Mouse (Mus musculus): ENCODE measurements around the gene Pcbp3. TPM values are rescaled to one million over a fixed set of nuclear protein-coding genes. Genes with fewer than 3 reads are reported as not detected.
A peak's percentile ranks its signal among the peaks of the same experiment; 100 is the strongest.

Pcbp3 gene
- 39.3 and 40.5 TPM in 2 replicates for polyA plus RNA-seq (2015; fragmentation: Nextera tagmentation; extraction: Ambion mirVana)

GRCm38 (mm10) chr10:76961790-76962489 lies at the start of gene Pcbp3:
Pcbp3 (minus strand) TSS chr10:76961887.
- H3K9ac ChIP-seq = peak within 1 kb of the TSS; percentile 58
- H3K27ac ChIP-seq = peak within 1 kb of the TSS; percentile 51
- peak; percentile 97 for ATAC-seq (ENCODE audit: insufficient read depth, low FRiP score, low read depth)
- 2% methylated on average over 62 of the region's 62 CpGs for WGBS
- H3K9me3 ChIP-seq = no peaks in the 10 kb centered on the region
- H3K36me3 ChIP-seq = no peaks in the 10 kb centered on the region
- no peaks in the 10 kb centered on the region for H3K27me3 ChIP-seq (replicated peaks)
- peak within 1 kb of the TSS; percentile 69 for H3K4me3 ChIP-seq (replicated peaks)
- peak within 1 kb of the TSS; percentile 99 for H3K4me2 ChIP-seq
- peaks cover 27% of the 10 kb centered on the region for H3K4me1 ChIP-seq

DNA sequence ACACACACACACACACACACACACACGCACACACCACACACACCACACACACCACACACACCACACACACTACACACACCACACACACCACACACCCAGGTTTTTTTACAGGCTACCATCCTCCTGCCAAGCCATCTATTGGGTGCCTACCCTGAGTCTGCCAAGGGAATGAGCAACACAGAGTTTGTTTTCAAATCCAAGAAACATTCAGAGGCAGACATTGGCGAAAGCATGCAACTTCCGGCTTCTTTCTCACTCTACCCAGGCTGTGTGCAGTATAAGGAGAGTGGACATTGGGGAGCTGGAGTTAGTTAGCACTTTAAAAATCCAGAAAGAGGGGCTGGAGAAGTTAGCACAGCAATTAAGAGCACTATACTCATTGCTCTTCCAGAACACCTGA lies 47.0 kb upstream of the Pcbp3 start:
- no peak overlapping the region for H3K4me3 ChIP-seq (replicated peaks)
- peaks cover 10% of the 10 kb centered on the region; the same call in 1 of the 2 replicates for H3K4me1 ChIP-seq
- no peak for ATAC-seq (ENCODE audit: insufficient read depth, low FRiP score, low read depth)
- no peaks in the 10 kb centered on the region for H3K36me3 ChIP-seq
- no peaks in the 10 kb centered on the region for H3K27me3 ChIP-seq (replicated peaks)
- H3K9ac ChIP-seq = no peak overlapping the region
- no peak overlapping the region for H3K4me2 ChIP-seq
- WGBS = 80% methylated on average over 3 of the region's 3 CpGs
- no peaks in the 10 kb centered on the region for H3K9me3 ChIP-seq
- no peak overlapping the region for H3K27ac ChIP-seq

- Histone ChIP-seq H3K36me3 (no peaks in the 10 kb centered on the region), H3K27ac (peak overlapping the region; percentile 53), H3K4me1 (peaks cover 10% of the 10 kb centered on the region; the same call in 1 of the 2 replicates), H3K27me3 (replicated peaks) (no peaks in the 10 kb centered on the region), H3K9me3 (no peaks in the 10 kb centered on the region), H3K4me3 (replicated peaks) (no peak overlapping the region), H3K9ac (no peak overlapping the region), H3K4me2 (no peak overlapping the region)
- WGBS = 22% methylated on average over 9 of the region's 9 CpGs
- ATAC-seq (ENCODE audit: insufficient read depth, low FRiP score, low read depth) = peak; percentile 48; the same call in 1 of the 2 replicates
These were observed 46.4 kb upstream of the Pcbp3 start for GRCm38 (mm10) chr10:77008109-77008561.

DNA sequence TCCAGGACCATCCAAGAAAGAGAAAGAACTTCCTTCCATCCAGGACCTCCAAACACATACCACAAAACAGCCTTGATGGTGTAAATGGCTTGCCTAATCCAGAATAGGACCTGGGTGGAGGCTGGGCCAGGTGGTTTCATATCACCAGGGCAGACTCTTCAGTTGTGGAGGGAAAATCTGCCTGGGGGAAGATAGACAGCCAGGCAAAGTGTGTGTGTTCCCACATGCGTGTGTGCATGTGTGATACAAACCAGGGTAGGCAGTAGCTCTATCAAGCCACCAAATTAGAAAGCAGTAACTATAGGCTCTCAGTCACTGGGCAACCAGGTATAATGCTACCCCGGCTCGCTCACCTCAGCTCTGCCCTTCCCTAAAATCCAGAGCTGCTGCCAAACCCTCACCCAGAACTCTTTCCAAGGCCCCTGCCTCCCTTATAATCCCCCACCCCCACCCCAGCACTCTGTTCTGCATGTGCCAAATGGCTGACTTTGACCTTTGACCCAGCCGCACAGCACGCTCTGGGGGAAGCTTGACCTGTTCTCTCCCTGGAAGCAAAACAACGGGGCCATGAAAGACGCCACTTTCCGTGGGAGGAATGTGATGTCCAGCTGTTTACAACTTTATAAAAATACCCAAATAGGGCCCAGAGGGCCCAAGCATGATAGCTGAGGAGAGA lies 45.9 kb upstream of the Pcbp3 start:
- Histone ChIP-seq H3K36me3 (no peaks in the 10 kb centered on the region), H3K4me1 (peaks cover 10% of the 10 kb centered on the region; the same call in 1 of the 2 replicates), H3K27me3 (replicated peaks) (no peaks in the 10 kb centered on the region), H3K4me3 (replicated peaks) (no peak overlapping the region), H3K4me2 (no peak overlapping the region), H3K9ac (no peak overlapping the region), H3K9me3 (no peaks in the 10 kb centered on the region), H3K27ac (peak overlapping the region; percentile 53; the same call in 1 of the 2 replicates)
- no peak for ATAC-seq (ENCODE audit: insufficient read depth, low FRiP score, low read depth)
- 37% methylated on average over 8 of the region's 8 CpGs for WGBS

DNA sequence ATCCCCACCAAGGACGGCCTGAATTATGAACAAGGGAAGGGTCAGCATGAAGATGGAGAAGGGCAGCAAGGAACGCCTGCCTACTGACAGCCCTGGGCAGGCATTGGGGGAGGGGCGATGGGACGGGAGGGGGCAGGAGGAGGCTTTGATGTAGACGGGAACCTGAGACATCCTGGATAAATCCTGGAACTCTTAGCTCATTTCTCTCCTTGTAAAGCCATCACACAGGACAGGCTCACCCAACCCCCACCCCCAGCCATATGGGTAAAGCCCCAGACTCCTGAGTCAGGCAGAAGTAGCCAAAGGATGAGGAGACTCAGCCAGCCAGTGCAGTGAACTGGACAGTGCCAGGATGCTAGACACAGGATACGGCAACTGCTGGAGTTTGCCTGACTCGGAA lies 43.2 kb upstream of the Pcbp3 start:
- Histone ChIP-seq H3K36me3 (no peaks in the 10 kb centered on the region), H3K4me1 (peaks cover 10% of the 10 kb centered on the region; the same call in 1 of the 2 replicates), H3K9me3 (no peaks in the 10 kb centered on the region), H3K27me3 (replicated peaks) (no peaks in the 10 kb centered on the region), H3K4me3 (replicated peaks) (no peak overlapping the region), H3K4me2 (no peak overlapping the region), H3K9ac (no peak overlapping the region), H3K27ac (no peak overlapping the region)
- WGBS = 31% methylated on average over 7 of the region's 7 CpGs
- ATAC-seq (ENCODE audit: insufficient read depth, low FRiP score, low read depth) = no peak

DNA sequence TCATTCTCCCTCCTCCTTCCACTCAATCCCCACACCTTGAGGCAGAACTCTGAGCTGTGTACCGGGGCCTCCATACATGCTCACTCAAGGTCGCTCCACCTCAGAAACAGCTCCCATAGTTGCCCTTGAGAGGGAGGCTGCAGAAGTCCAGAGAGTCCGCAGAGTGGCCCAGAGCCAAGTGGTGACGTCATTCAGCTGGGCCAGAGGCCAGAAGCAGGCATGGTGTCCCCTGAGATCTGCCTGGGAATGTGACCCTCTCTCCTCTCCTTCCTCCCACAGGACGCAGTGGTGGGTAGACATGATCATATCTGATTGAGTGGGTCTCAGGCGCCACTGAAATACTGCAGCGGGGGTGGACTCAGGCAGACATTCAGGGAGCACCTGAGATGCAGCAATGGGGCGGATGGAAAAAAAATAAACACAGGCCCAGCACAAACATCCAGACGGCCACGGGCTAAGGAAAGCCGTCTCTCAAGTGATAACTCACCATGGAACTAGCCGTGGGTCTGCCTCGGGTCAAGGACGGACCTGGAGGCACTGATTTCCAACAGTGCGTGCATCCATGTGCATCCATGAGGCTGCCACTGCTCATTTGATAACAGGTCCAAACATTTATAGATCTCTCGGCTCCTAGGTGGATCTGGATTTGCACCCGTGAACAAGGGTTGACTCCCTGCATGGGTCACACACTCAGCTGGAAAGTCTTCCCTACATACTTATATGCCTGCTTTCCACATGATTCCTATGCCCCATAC lies 36.2 kb upstream of the Pcbp3 start:
- 53% methylated on average over 17 of the region's 17 CpGs for WGBS
- no peaks in the 10 kb centered on the region for H3K27me3 ChIP-seq (replicated peaks)
- H3K9ac ChIP-seq = no peak overlapping the region
- H3K4me3 ChIP-seq (replicated peaks) = no peak overlapping the region
- H3K27ac ChIP-seq = peak overlapping the region; percentile 31; the same call in 1 of the 2 replicates
- H3K4me2 ChIP-seq = no peak overlapping the region
- H3K4me1 ChIP-seq = no peaks in the 10 kb centered on the region
- H3K36me3 ChIP-seq = no peaks in the 10 kb centered on the region
- peak; percentile 71 for ATAC-seq (ENCODE audit: insufficient read depth, low FRiP score, low read depth)
- H3K9me3 ChIP-seq = no peaks in the 10 kb centered on the region

DNA sequence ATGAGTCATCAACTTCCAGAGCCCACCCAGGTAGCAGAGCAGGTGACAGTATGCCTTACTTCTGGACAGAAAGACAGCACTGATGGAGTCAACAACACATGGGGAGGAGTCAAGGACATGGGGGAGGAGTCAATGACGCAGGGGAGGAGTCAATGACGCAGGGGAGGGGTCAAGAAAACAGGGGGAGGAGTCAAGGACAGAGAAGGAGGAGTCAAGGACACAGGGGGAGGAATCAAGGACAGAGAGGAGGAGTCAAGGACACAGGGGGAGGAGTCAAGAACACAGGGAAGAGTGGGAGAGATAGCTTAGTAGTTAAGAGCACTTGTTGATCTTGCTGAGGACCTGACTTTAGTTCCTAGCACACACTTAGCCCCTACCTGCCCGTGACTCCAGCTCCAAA lies 30.8 kb upstream of the Pcbp3 start:
- H3K9me3 ChIP-seq = no peaks in the 10 kb centered on the region
- no peak for ATAC-seq (ENCODE audit: insufficient read depth, low FRiP score, low read depth)
- no peak overlapping the region for H3K9ac ChIP-seq
- WGBS = 64% methylated on average over 3 of the region's 3 CpGs
- no peaks in the 10 kb centered on the region for H3K4me1 ChIP-seq
- H3K4me3 ChIP-seq (replicated peaks) = no peak overlapping the region
- H3K27ac ChIP-seq = no peak overlapping the region
- H3K4me2 ChIP-seq = no peak overlapping the region
- H3K27me3 ChIP-seq (replicated peaks) = no peaks in the 10 kb centered on the region
- H3K36me3 ChIP-seq = no peaks in the 10 kb centered on the region

- WGBS = 89% methylated on average over 5 of the region's 5 CpGs
- Histone ChIP-seq H3K9ac (no peak overlapping the region), H3K27me3 (replicated peaks) (no peaks in the 10 kb centered on the region), H3K4me2 (no peak overlapping the region), H3K4me1 (no peaks in the 10 kb centered on the region), H3K9me3 (no peaks in the 10 kb centered on the region), H3K36me3 (no peaks in the 10 kb centered on the region), H3K27ac (no peak overlapping the region), H3K4me3 (replicated peaks) (no peak overlapping the region)
- no peak for ATAC-seq (ENCODE audit: insufficient read depth, low FRiP score, low read depth)
These were observed 26.9 kb upstream of the Pcbp3 start for GRCm38 (mm10) chr10:76988586-76988985.

- H3K9me3 ChIP-seq = no peaks in the 10 kb centered on the region
- no peak overlapping the region for H3K4me2 ChIP-seq
- H3K4me3 ChIP-seq (replicated peaks) = no peak overlapping the region
- no peaks in the 10 kb centered on the region for H3K36me3 ChIP-seq
- H3K9ac ChIP-seq = no peak overlapping the region
- H3K27me3 ChIP-seq (replicated peaks) = no peaks in the 10 kb centered on the region
- no peak for ATAC-seq (ENCODE audit: insufficient read depth, low FRiP score, low read depth)
- H3K4me1 ChIP-seq = no peaks in the 10 kb centered on the region
- H3K27ac ChIP-seq = no peak overlapping the region
- 29% methylated on average over 2 of the region's 2 CpGs for WGBS
These were observed 16.4 kb upstream of the Pcbp3 start for GRCm38 (mm10) chr10:76978042-76978441.

- no peak for ATAC-seq (ENCODE audit: insufficient read depth, low FRiP score, low read depth)
- WGBS = 46% methylated on average over 4 of the region's 4 CpGs
These were observed 15.0 kb upstream of the Pcbp3 start for GRCm38 (mm10) chr10:76976699-76977098.

DNA sequence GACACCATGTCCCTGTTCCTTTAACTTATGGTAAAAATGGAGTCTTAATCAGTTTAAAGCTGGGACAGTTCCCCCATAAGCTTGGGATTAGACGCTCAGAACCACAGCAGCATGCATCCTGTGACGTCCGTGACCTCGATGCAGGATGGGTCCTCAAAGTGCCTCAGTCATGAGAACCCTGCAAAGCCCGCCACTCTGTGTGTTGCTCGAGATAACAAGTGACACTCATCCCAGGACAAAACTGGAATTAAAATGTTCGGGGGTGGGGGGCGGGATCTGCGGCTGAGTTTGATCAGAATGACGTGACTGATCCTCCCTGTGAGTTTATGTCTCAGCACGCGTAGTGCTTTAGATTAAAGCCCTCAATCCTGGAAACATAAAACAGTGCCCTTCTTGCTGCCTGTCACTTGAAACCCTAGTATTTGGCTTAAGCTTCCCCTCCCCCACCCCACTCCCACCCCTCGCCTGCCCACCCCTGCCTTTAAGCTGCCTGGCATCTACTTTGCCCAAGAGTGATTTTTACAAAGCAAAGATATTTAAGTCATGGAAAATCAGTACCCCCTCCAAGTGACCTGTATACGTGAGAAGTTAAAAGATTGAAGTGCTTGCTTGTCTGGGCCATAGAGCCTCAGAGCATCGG lies 12.2 kb upstream of the Pcbp3 start:
- Histone ChIP-seq H3K27me3 (replicated peaks) (no peaks in the 10 kb centered on the region), H3K9me3 (no peaks in the 10 kb centered on the region), H3K4me2 (no peak overlapping the region), H3K36me3 (no peaks in the 10 kb centered on the region), H3K4me1 (no peaks in the 10 kb centered on the region), H3K9ac (no peak overlapping the region), H3K27ac (no peak overlapping the region), H3K4me3 (replicated peaks) (no peak overlapping the region)
- 28% methylated on average over 15 of the region's 15 CpGs for WGBS
- ATAC-seq (ENCODE audit: insufficient read depth, low FRiP score, low read depth) = no peak

More at GRCm38 (mm10) chr10:76976699-76977098, 15.0 kb upstream of the Pcbp3 start:
- Histone ChIP-seq H3K4me1 (no peaks in the 10 kb centered on the region), H3K9ac (no peak overlapping the region), H3K27ac (no peak overlapping the region), H3K36me3 (no peaks in the 10 kb centered on the region), H3K9me3 (no peaks in the 10 kb centered on the region), H3K27me3 (replicated peaks) (no peaks in the 10 kb centered on the region), H3K4me2 (no peak overlapping the region), H3K4me3 (replicated peaks) (no peak overlapping the region)
